Comparison of ENCODE assay signal across 23 mouse cellular contexts in the genomic region with DNA sequence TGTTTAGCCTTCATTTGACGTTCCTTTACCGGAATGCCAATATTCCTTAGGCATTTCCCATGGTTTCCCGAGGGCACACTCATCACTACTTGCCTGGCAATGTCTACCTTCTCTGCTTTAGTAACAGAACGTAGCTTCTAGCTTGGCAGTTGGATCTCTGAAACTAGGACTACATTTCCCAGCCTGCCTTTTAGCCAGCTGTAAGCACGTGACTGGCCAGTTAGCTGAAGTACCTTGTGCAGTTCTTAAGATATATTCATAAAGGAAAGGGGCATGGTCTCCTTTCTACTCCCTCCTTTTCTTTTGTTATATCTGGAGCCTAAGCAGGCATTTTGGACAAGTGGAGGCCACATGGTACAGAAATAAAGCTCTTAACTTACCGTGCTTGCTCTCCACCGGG.
A peak's percentile ranks its signal among the peaks of the same experiment; 100 is the strongest.
DNase-seq lines count a peak whose midpoint lies in the region; ATAC-seq and TF ChIP-seq lines count a peak whose summit lies in the region.
"Had no signal": no experiment of that assay in that cellular context is flagged by ENCODE, and none has a peak within 500 bp of the region (broad histone marks: within the 10 kb centered on the region; RNA-seq: fewer than 3 reads in every experiment).

No protein-coding gene starts in this region.

- DNase-seq in intestine, embryonic 14.5 days (ENCODE audit: low spot score): peak; percentile 28
- DNase-seq in midbrain, postnatal 0 days (ENCODE audit: low spot score): no peak
- DNase-seq in G1E (ENCODE audit: low spot score): no peak
- no peak for DNase-seq in forebrain, embryonic 14.5 days (ENCODE audit: low spot score)
- DNase-seq: adrenal gland, adult 8-10 months; adrenal gland, postnatal 36 days; cerebellum, adult 11 months; cerebellum, adult 8-10 months; cerebellum, postnatal 14 days; embryo, embryonic 11 days; gastrocnemius, postnatal 14 days; heart, postnatal 4 days; kidney, adult 18-20 months had no signal

- H3K9me3 ChIP-seq in hindbrain, embryonic 13.5 days: no peaks in the 10 kb centered on the region
- H3K9me3 ChIP-seq in hindbrain, embryonic 12.5 days (replicated peaks): no peaks in the 10 kb centered on the region
- no peaks in the 10 kb centered on the region for H3K9me3 ChIP-seq in intestine, embryonic 14.5 days (ENCODE audit: control insufficient read depth, low read length)
- H3K9me3 ChIP-seq in intestine, embryonic 16.5 days (ENCODE audit: control insufficient read depth, low read length): no peaks in the 10 kb centered on the region
- no peaks in the 10 kb centered on the region for H3K9me3 ChIP-seq in midbrain, embryonic 16.5 days (replicated peaks; ENCODE audit: control insufficient read depth, low read length, poor library complexity, severe bottlenecking)
- no peaks in the 10 kb centered on the region for H3K9me3 ChIP-seq in midbrain, postnatal 0 days (ENCODE audit: low read length)
- H3K9me3 ChIP-seq in G1E (replicated peaks): no peaks in the 10 kb centered on the region
- no peaks in the 10 kb centered on the region for H3K9me3 ChIP-seq in forebrain, embryonic 14.5 days (replicated peaks; ENCODE audit: control insufficient read depth, low read length)
- H3K9me3 ChIP-seq: embryonic facial prominence, embryonic 15.5 days; forebrain, embryonic 10.5 days; forebrain, embryonic 15.5 days; heart, embryonic 13.5 days had no signal

- H3K27ac ChIP-seq in hindbrain, embryonic 13.5 days: no peak overlapping the region
- no peak overlapping the region for H3K27ac ChIP-seq in hindbrain, embryonic 12.5 days
- H3K27ac ChIP-seq in intestine, embryonic 14.5 days (ENCODE audit: low read depth): no peak overlapping the region
- no peak overlapping the region for H3K27ac ChIP-seq in intestine, embryonic 16.5 days (ENCODE audit: low read length)
- H3K27ac ChIP-seq in midbrain, embryonic 16.5 days (ENCODE audit: low read length): no peak overlapping the region
- no peak overlapping the region for H3K27ac ChIP-seq in midbrain, postnatal 0 days (ENCODE audit: low read depth, low read length)
- H3K27ac ChIP-seq in forebrain, embryonic 14.5 days (ENCODE audit: low read depth, low read length): no peak overlapping the region
- H3K27ac ChIP-seq: embryonic facial prominence, embryonic 15.5 days; forebrain, embryonic 10.5 days; forebrain, embryonic 15.5 days; heart, embryonic 13.5 days had no signal

- no peaks in the 10 kb centered on the region for H3K27me3 ChIP-seq in hindbrain, embryonic 13.5 days
- H3K27me3 ChIP-seq in hindbrain, embryonic 12.5 days: no peaks in the 10 kb centered on the region
- H3K27me3 ChIP-seq in intestine, embryonic 14.5 days (replicated peaks; ENCODE audit: control insufficient read depth, insufficient read depth, low read length): no peaks in the 10 kb centered on the region
- H3K27me3 ChIP-seq in intestine, embryonic 16.5 days (replicated peaks; ENCODE audit: control insufficient read depth, insufficient read depth, low read length): no peaks in the 10 kb centered on the region
- H3K27me3 ChIP-seq in midbrain, embryonic 16.5 days (ENCODE audit: control insufficient read depth, insufficient read depth, low read depth, low read length): no peaks in the 10 kb centered on the region
- H3K27me3 ChIP-seq in midbrain, postnatal 0 days (ENCODE audit: insufficient read depth, low read length): no peaks in the 10 kb centered on the region
- peaks cover 22% of the 10 kb centered on the region for H3K27me3 ChIP-seq in G1E (ENCODE audit: insufficient read depth, low read length)
- no peaks in the 10 kb centered on the region for H3K27me3 ChIP-seq in forebrain, embryonic 14.5 days (replicated peaks; ENCODE audit: control insufficient read depth, insufficient read depth, low read length)
- H3K27me3 ChIP-seq: embryonic facial prominence, embryonic 15.5 days; forebrain, embryonic 15.5 days; heart, embryonic 13.5 days had no signal

- 0 out of 2 replicates have a peak, but pooled peaks have one; percentile 36 for ATAC-seq in hindbrain, embryonic 13.5 days (ENCODE audit: low FRiP score)
- no peak for ATAC-seq in hindbrain, embryonic 12.5 days (ENCODE audit: low FRiP score)
- ATAC-seq in intestine, embryonic 14.5 days (replicated peaks; ENCODE audit: low FRiP score, low TSS enrichment, low read depth): no peak
- no peak for ATAC-seq in intestine, embryonic 16.5 days
- peak; percentile 51; the same call in 1 of the 2 replicates for ATAC-seq in midbrain, embryonic 16.5 days
- ATAC-seq in midbrain, postnatal 0 days (ENCODE audit: low FRiP score): no peak
- 0 out of 2 replicates have a peak, but pooled peaks have one; percentile 22 for ATAC-seq in G1E (ENCODE audit: extremely low read depth, insufficient number of reproducible peaks, low FRiP score, poor library complexity, severe bottlenecking)
- no peak for ATAC-seq in forebrain, embryonic 14.5 days
- ATAC-seq: forebrain, embryonic 15.5 days; inflammation-experienced regulatory T-cells, adult 6 months had no signal

- 86% methylated on average over 7 of the region's 7 CpGs for WGBS in hindbrain, embryonic 13.5 days
- 84% methylated on average over 7 of the region's 7 CpGs for WGBS in hindbrain, embryonic 12.5 days
- WGBS in intestine, embryonic 14.5 days: 84% methylated on average over 7 of the region's 7 CpGs
- 77% methylated on average over 7 of the region's 7 CpGs for WGBS in intestine, embryonic 16.5 days
- WGBS in midbrain, embryonic 16.5 days: 78% methylated on average over 7 of the region's 7 CpGs
- 67% methylated on average over 7 of the region's 7 CpGs for WGBS in midbrain, postnatal 0 days
- WGBS in forebrain, embryonic 14.5 days: 82% methylated on average over 7 of the region's 7 CpGs

- no peak overlapping the region for H3K4me2 ChIP-seq in hindbrain, embryonic 13.5 days
- no peak overlapping the region for H3K4me2 ChIP-seq in hindbrain, embryonic 12.5 days (replicated peaks)
- H3K4me2 ChIP-seq in intestine, embryonic 14.5 days (ENCODE audit: low read length): no peak overlapping the region
- no peak overlapping the region for H3K4me2 ChIP-seq in intestine, embryonic 16.5 days (ENCODE audit: low read depth, low read length)
- no peak overlapping the region for H3K4me2 ChIP-seq in midbrain, embryonic 16.5 days (ENCODE audit: low read length)
- H3K4me2 ChIP-seq in midbrain, postnatal 0 days (ENCODE audit: low read depth, low read length, poor library complexity, severe bottlenecking): no peak overlapping the region
- no peak overlapping the region for H3K4me2 ChIP-seq in forebrain, embryonic 14.5 days (ENCODE audit: low read length)
- H3K4me2 ChIP-seq: embryonic facial prominence, embryonic 15.5 days; forebrain, embryonic 15.5 days; heart, embryonic 13.5 days had no signal

- H3K9ac ChIP-seq in hindbrain, embryonic 13.5 days: no peak overlapping the region
- no peak overlapping the region for H3K9ac ChIP-seq in hindbrain, embryonic 12.5 days
- no peak overlapping the region for H3K9ac ChIP-seq in intestine, embryonic 14.5 days (ENCODE audit: low read length)
- no peak overlapping the region for H3K9ac ChIP-seq in intestine, embryonic 16.5 days (ENCODE audit: low read depth, low read length)
- H3K9ac ChIP-seq in midbrain, embryonic 16.5 days (ENCODE audit: low read depth, low read length): no peak overlapping the region
- H3K9ac ChIP-seq in midbrain, postnatal 0 days (replicated peaks; ENCODE audit: low read length, poor library complexity, severe bottlenecking): no peak overlapping the region
- H3K9ac ChIP-seq in forebrain, embryonic 14.5 days (ENCODE audit: low read length): no peak overlapping the region
- H3K9ac ChIP-seq: embryonic facial prominence, embryonic 15.5 days; forebrain, embryonic 15.5 days; heart, embryonic 13.5 days had no signal

- no peaks in the 10 kb centered on the region for H3K4me1 ChIP-seq in hindbrain, embryonic 13.5 days (replicated peaks)
- H3K4me1 ChIP-seq in hindbrain, embryonic 12.5 days: no peaks in the 10 kb centered on the region
- H3K4me1 ChIP-seq in intestine, embryonic 14.5 days (replicated peaks; ENCODE audit: control insufficient read depth, insufficient read depth, low read length): peaks cover 11% of the 10 kb centered on the region
- H3K4me1 ChIP-seq in intestine, embryonic 16.5 days (ENCODE audit: control insufficient read depth, insufficient read depth, low read length): no peaks in the 10 kb centered on the region
- H3K4me1 ChIP-seq in midbrain, embryonic 16.5 days (ENCODE audit: control insufficient read depth, insufficient read depth, low read length): no peaks in the 10 kb centered on the region
- H3K4me1 ChIP-seq in midbrain, postnatal 0 days (ENCODE audit: insufficient read depth, low read length): no peaks in the 10 kb centered on the region
- no peaks in the 10 kb centered on the region for H3K4me1 ChIP-seq in G1E (ENCODE audit: insufficient read depth, low read depth, low read length)
- no peaks in the 10 kb centered on the region for H3K4me1 ChIP-seq in forebrain, embryonic 14.5 days (ENCODE audit: control insufficient read depth, insufficient read depth, low read length)
- H3K4me1 ChIP-seq: embryonic facial prominence, embryonic 15.5 days; forebrain, embryonic 10.5 days; forebrain, embryonic 15.5 days; heart, embryonic 13.5 days had no signal

- H3K4me3 ChIP-seq in hindbrain, embryonic 13.5 days: no peak overlapping the region
- H3K4me3 ChIP-seq in hindbrain, embryonic 12.5 days: no peak overlapping the region
- H3K4me3 ChIP-seq in intestine, embryonic 14.5 days (ENCODE audit: low read depth, low read length): no peak overlapping the region
- H3K4me3 ChIP-seq in intestine, embryonic 16.5 days (ENCODE audit: low read length): no peak overlapping the region
- H3K4me3 ChIP-seq in midbrain, embryonic 16.5 days (ENCODE audit: low read depth, low read length): no peak overlapping the region
- H3K4me3 ChIP-seq in midbrain, postnatal 0 days (ENCODE audit: low read depth, low read length): no peak overlapping the region
- H3K4me3 ChIP-seq in G1E (ENCODE audit: low read depth, low read length): no peak overlapping the region
- no peak overlapping the region for H3K4me3 ChIP-seq in forebrain, embryonic 14.5 days (ENCODE audit: low read depth, low read length)
- H3K4me3 ChIP-seq: embryonic facial prominence, embryonic 15.5 days; erythroblast, embryonic 14.5 days; forebrain, embryonic 10.5 days; forebrain, embryonic 15.5 days; heart, embryonic 13.5 days had no signal

- no peak for TF ChIP-seq CTCF in midbrain, postnatal 0 days (IDR thresholded peaks at IDR 0.05)
- TF ChIP-seq CTCF in G1E (IDR thresholded peaks at IDR 0.05; ENCODE audit: low read depth, low read length): no peak

- no peaks in the 10 kb centered on the region for H3K36me3 ChIP-seq in hindbrain, embryonic 13.5 days
- H3K36me3 ChIP-seq in hindbrain, embryonic 12.5 days: no peaks in the 10 kb centered on the region
- H3K36me3 ChIP-seq in intestine, embryonic 14.5 days (ENCODE audit: control insufficient read depth, insufficient read depth, low read length): no peaks in the 10 kb centered on the region
- H3K36me3 ChIP-seq in intestine, embryonic 16.5 days (ENCODE audit: control insufficient read depth, insufficient read depth, low read length): no peaks in the 10 kb centered on the region
- no peaks in the 10 kb centered on the region for H3K36me3 ChIP-seq in midbrain, embryonic 16.5 days (ENCODE audit: control insufficient read depth, insufficient read depth, low read length)
- no peaks in the 10 kb centered on the region for H3K36me3 ChIP-seq in midbrain, postnatal 0 days (ENCODE audit: insufficient read depth, low read length)
- H3K36me3 ChIP-seq in G1E (replicated peaks): no peaks in the 10 kb centered on the region
- no peaks in the 10 kb centered on the region for H3K36me3 ChIP-seq in forebrain, embryonic 14.5 days (ENCODE audit: control insufficient read depth, insufficient read depth, low read length)
- H3K36me3 ChIP-seq: embryonic facial prominence, embryonic 15.5 days; forebrain, embryonic 10.5 days; forebrain, embryonic 15.5 days; heart, embryonic 13.5 days had no signal

Comparison
In these comparisons a context has a peak if more than half of its experiments do, and no peak if none do; other contexts are left out.
1. ATAC-seq: peak in hindbrain, embryonic 13.5 days (single experiment), midbrain, embryonic 16.5 days (single experiment) and G1E (single experiment); none in hindbrain, embryonic 12.5 days (single experiment), intestine, embryonic 14.5 days (single experiment), intestine, embryonic 16.5 days (single experiment), midbrain, postnatal 0 days (single experiment) and forebrain, embryonic 14.5 days (single experiment).